Mouse (Mus musculus): ENCODE data around the gene Trmt112.

Trmt112 gene

DNA sequence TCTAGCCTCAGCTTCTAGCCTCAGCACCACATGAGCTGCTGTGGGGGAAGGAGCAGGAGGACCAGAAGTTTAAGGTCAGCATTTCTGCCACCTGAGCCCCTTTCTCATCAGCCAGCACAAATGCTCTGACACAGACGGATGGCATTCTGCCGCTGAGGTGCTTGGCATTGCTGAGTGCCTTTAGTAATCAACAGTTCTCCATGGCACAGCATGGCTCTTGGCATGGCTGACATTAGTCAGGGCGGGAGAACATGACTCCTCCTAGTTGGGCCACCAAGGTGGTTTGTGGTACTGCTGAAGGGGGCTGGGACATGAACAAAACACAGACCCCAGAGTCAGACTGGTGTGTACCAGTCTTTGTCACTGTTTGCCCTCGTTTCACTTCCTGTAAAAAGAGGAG is 38.7 kb downstream of the Trmt112 start:
- no peak for DNase-seq (ENCODE audit: low read depth)

- DNase-seq (ENCODE audit: low read depth): no peak
These were observed 40.0 kb downstream of the Trmt112 start for GRCm38 (mm10) chr19:6949532-6949931.

- DNase-seq (ENCODE audit: low read depth): no peak
These were observed 40.5 kb downstream of the Trmt112 start for GRCm38 (mm10) chr19:6949951-6950350.

- DNase-seq (ENCODE audit: low read depth): peak; percentile 69
These were observed 41.2 kb downstream of the Trmt112 start for GRCm38 (mm10) chr19:6950613-6951153.

GRCm38 (mm10) chr19:6951381-6951968 is 42.0 kb downstream of the Trmt112 start:
- DNase-seq (ENCODE audit: low read depth): peak; percentile 96

DNA sequence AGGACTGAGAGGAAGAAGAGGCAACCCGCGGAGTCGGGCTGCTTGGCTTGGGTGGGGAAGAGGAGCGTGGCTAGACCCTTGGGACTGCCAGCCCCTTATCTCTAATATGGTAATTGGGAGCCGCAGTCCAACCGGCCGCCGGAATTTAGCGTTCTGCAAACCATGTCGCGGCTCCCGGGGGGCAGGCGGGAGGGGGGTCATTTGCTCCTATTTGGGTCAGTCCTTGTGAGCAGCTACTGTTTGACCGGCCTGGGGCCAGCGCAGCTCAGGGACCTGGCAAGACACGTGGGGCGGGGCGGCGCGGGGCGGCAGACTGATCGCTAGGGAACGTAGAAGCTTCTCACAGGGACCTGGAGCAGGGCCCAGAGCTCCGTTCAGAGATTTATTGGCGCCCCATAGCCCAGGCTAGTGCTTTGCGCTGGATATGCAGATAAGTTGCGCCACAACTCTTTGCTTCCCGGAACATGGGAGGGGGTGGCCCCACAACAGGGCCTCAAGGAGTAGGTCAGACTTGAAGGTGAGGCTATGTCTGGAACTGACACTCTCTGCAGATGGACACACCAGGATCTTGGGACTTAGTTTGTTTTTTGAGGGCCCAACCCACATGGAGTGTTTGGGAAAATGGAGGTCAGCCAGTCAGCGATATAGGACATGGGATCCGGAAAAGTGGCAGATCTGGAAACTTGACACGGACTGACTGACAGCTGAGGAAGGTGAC is 42.7 kb downstream of the Trmt112 start:
- peak; percentile 92 for DNase-seq (ENCODE audit: low read depth)

DNA sequence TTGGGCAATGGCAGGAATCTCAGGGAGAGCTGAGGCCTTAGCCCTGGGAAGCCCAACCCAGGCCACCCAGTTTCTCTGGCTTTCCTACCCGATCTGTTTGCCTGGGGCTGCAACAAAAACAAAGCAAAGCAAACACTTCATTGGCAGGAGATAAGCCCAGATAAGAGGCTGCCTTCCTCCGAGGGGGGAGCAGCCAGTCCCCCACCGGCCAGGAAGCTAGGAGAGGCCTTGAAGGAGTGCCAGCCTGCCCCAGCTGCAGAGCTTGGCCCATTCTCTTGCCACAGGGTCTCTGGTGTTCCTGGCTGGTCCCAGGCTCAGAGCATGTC is 43.2 kb downstream of the Trmt112 start:
- DNase-seq (ENCODE audit: low read depth): peak; percentile 70

GRCm38 (mm10) chr19:6954046-6954445 is 44.5 kb downstream of the Trmt112 start:
- peak; percentile 69 for DNase-seq (ENCODE audit: low read depth)

DNA sequence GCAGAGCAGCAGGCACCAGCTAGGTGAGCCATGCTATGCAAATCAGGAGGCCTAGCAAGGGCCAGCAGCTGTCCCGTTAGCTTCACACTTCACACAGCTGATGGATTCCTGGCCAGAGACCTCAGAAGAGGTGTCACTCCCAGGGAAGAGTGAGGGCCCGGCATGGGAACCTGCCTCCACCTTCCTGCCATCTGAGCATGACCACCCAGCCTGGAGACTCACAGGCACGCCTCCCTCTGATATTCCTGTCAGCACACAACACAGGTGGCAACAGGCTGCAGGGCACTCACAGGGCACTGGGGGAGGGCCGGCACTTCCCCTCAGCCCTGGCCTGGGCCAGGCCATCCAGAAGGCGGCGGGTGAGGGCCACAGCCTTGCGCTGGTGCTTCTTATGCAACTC is 45.9 kb downstream of the Trmt112 start:
- no peak for DNase-seq (ENCODE audit: low read depth)

- DNase-seq (ENCODE audit: low read depth): no peak
These were observed 47.0 kb downstream of the Trmt112 start for GRCm38 (mm10) chr19:6956461-6956860.

Measured in NIH3T3 (cell line).